Mouse (Mus musculus): ENCODE data around the gene Capn9. TPM values are rescaled to one million over a fixed set of nuclear protein-coding genes. Genes with fewer than 3 reads are reported as not detected.

Capn9 gene
- polyA plus RNA-seq, 1 experiment from 2014 or later, result 0.36 TPM

GRCm38 (mm10) chr8:124663112-124663873 is 87.4 kb downstream of the Capn9 start, which contains the start of gene 2310022B05Rik:
TSS of gene 2310022B05Rik (minus strand) at chr8:124663369.
- peak; percentile 87 for ATAC-seq (ENCODE audit: low read depth)
- Histone ChIP-seq H3K4me1 (ENCODE audit: control insufficient read depth, insufficient read depth, low read length) (peaks cover 37% of the 10 kb centered on the region), H3K4me2 (ENCODE audit: low read depth, low read length) (peak within 1 kb of the TSS; percentile 73), H3K27me3 (ENCODE audit: control insufficient read depth, insufficient read depth, low read length) (no peaks in the 10 kb centered on the region), H3K27ac (ENCODE audit: low read depth, low read length) (peak within 1 kb of the TSS; percentile 88), H3K9me3 (ENCODE audit: control insufficient read depth, low read length) (no peaks in the 10 kb centered on the region), H3K9ac (replicated peaks; ENCODE audit: low read depth, low read length) (peak within 1 kb of the TSS; percentile 84), H3K4me3 (ENCODE audit: low read depth, low read length) (peak within 1 kb of the TSS; percentile 88), H3K36me3 (ENCODE audit: control insufficient read depth, insufficient read depth, low read length) (no peaks in the 10 kb centered on the region)
- under 1% methylated on average over 59 of the region's 69 CpGs for WGBS

- ATAC-seq (ENCODE audit: low read depth), result no peak; the same call in 1 of the 2 replicates
- Histone ChIP-seq H3K9me3 (ENCODE audit: control insufficient read depth, low read length) (no peaks in the 10 kb centered on the region), H3K4me1 (ENCODE audit: control insufficient read depth, insufficient read depth, low read length) (peaks cover 32% of the 10 kb centered on the region), H3K36me3 (ENCODE audit: control insufficient read depth, insufficient read depth, low read length) (no peaks in the 10 kb centered on the region), H3K9ac (replicated peaks; ENCODE audit: low read depth, low read length) (peak overlapping the region; percentile 84; the same call in 1 of the 2 replicates), H3K4me2 (ENCODE audit: low read depth, low read length) (peak overlapping the region; percentile 73), H3K27me3 (ENCODE audit: control insufficient read depth, insufficient read depth, low read length) (no peaks in the 10 kb centered on the region), H3K4me3 (ENCODE audit: low read depth, low read length) (peak overlapping the region; percentile 88), H3K27ac (ENCODE audit: low read depth, low read length) (peak overlapping the region; percentile 88)
- WGBS, result 38% methylated on average over 4 of the region's 4 CpGs
These were observed 87.9 kb downstream of the Capn9 start for GRCm38 (mm10) chr8:124663874-124664230.

GRCm38 (mm10) chr8:124664414-124664813 is 88.5 kb downstream of the Capn9 start:
- no peak overlapping the region for H3K4me2 ChIP-seq (ENCODE audit: low read depth, low read length)
- no peaks in the 10 kb centered on the region for H3K9me3 ChIP-seq (ENCODE audit: control insufficient read depth, low read length)
- H3K27me3 ChIP-seq (ENCODE audit: control insufficient read depth, insufficient read depth, low read length), result no peaks in the 10 kb centered on the region
- no peak for ATAC-seq (ENCODE audit: low read depth)
- WGBS, result 76% methylated on average over 3 of the region's 3 CpGs
- no peaks in the 10 kb centered on the region for H3K36me3 ChIP-seq (ENCODE audit: control insufficient read depth, insufficient read depth, low read length)
- no peak overlapping the region for H3K4me3 ChIP-seq (ENCODE audit: low read depth, low read length)
- no peak overlapping the region for H3K9ac ChIP-seq (replicated peaks; ENCODE audit: low read depth, low read length)
- peaks cover 30% of the 10 kb centered on the region for H3K4me1 ChIP-seq (ENCODE audit: control insufficient read depth, insufficient read depth, low read length)
- H3K27ac ChIP-seq (ENCODE audit: low read depth, low read length), result no peak overlapping the region

Other genes starting within 250 kb of the Capn9 start
- 15.4 and 17.1 TPM in 2 replicates for gene Pgbd5, start 136.5 kb upstream of the Capn9 start, polyA plus RNA-seq (2014; fragmentation: Nextera tagmentation; extraction: Ambion mirVana)
- 32.3 and 37.7 TPM in 2 replicates for gene Cog2, start 55.3 kb upstream of the Capn9 start, polyA plus RNA-seq (2014; fragmentation: Nextera tagmentation; extraction: Ambion mirVana)
- 0.63 and 1.5 TPM in 2 replicates for gene Agt, start 6.4 kb upstream of the Capn9 start, polyA plus RNA-seq (2014; fragmentation: Nextera tagmentation; extraction: Ambion mirVana)
- gene 2310022B05Rik, start 87.3 kb downstream of the Capn9 start, polyA plus RNA-seq (2014; fragmentation: Nextera tagmentation; extraction: Ambion mirVana), result 21.9 and 25.2 TPM in 2 replicates
- 70.9 and 73.9 TPM in 2 replicates for gene Ttc13, start 145.9 kb downstream of the Capn9 start, polyA plus RNA-seq (2014; fragmentation: Nextera tagmentation; extraction: Ambion mirVana)
- gene Arv1, start 146.0 kb downstream of the Capn9 start, polyA plus RNA-seq (2014; fragmentation: Nextera tagmentation; extraction: Ambion mirVana), result 38.0 and 39.3 TPM in 2 replicates
- 0.91 and 7.0 TPM in 2 replicates for gene Fam89a, start 175.7 kb downstream of the Capn9 start, polyA plus RNA-seq (2014; fragmentation: Nextera tagmentation; extraction: Ambion mirVana)
- 36.7 and 42.7 TPM in 2 replicates for gene Trim67, start 217.0 kb downstream of the Capn9 start, polyA plus RNA-seq (2014; fragmentation: Nextera tagmentation; extraction: Ambion mirVana)